Mouse (Mus musculus) ovary, postnatal 10 days (tissue): ENCODE measurements around the gene Gtsf2.
"Not testable (repeated sequence)": the region's sequence is repeated elsewhere in the genome, so short reads cannot be mapped to it uniquely, and the experiment has no call there.

Source experiments
- DNase-seq: peaks from one replicate; pipeline ENCODE4 v3.0.0; 2022; ENCODE audit warnings: low spot score

Gene Gtsf2

DNA sequence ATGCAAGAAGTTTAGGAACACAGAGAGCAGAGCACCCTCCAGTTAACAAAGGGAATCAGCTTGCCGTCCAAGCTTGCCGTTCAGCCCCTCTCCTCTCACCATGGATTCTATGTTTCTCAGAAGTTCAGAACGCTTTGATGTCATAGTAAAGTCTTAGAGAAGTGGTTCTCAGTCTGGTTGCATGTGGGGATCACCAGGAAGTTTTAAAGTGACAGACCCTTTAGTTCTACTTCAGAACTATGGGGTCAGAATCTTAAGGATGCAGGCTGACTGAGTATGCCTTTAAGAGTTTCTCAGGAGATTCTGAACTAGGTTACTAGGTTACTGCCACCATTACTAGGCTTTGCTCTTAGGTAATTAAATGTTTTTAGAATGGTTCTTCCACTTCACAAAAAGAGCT, at the start of gene Gtsf2:
Gtsf2 (minus strand) TSS at position 101 of the 400 bp plus-strand sequence.
- DNase-seq = no peak

GRCm38 (mm10) chr15:103496204-103497140, 48.2 kb upstream of the Gtsf2 start:
- DNase-seq = no peak

DNA sequence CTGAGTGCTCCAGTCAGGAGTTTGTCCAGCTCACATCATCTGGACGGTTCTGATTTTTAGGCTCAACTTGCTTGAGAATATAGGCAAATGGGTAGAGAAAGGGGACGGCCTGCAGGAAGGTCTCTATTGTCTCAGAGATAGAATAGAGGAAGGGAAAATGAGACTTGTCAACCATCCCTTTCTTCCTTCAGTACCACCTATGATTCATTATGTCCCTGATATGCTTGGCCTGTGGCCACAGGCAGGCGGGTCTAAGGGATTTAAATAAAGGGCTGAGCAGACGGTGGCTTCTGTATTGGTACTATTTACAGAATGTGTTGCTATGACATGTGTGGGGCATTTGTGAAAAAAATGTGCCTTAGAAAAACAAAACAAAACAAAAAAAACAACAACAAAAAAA, 40.1 kb upstream of the Gtsf2 start:
- DNase-seq = no peak

DNA sequence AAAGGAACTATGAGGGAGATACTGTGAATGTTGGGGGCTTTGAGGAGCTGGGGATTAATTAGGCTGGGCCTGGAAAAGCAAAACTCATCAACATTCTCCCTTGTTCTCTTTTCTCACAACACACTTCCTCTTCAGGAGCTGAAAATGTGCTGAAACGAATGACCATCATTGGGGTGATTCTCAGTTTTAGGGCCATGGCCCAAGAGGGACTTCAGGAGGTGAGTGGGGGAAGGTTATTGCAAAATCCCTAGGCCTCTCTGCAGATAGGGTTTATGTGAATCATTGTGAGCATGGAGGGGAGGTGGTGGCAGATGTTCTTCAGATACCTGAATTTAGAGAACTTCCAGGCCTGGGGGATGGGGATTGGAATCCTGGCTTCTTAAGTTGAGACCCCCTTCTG, 38.4 kb upstream of the Gtsf2 start:
- DNase-seq = no peak

GRCm38 (mm10) chr15:103485106-103485505, 36.8 kb upstream of the Gtsf2 start:
- no peak for DNase-seq

DNA sequence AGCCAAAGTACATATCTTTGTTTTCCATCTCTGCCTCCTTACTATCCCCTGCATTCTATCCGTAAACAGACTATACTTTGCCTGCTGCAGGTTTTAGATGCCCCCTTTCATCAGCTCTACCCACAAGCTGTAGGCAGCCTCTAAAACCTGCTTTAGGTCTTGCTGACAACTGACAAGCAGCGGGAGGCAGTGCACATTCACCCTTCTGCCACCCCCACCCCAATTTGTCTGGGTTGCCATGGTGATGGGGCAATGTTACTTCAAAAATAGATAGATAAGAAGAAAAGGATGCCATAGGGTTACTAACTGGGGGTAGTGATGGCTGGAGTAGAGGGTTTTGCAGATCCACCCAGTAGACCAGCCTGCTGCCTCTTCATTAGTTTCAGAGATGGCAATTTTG, 36.2 kb upstream of the Gtsf2 start:
- no peak for DNase-seq

DNA sequence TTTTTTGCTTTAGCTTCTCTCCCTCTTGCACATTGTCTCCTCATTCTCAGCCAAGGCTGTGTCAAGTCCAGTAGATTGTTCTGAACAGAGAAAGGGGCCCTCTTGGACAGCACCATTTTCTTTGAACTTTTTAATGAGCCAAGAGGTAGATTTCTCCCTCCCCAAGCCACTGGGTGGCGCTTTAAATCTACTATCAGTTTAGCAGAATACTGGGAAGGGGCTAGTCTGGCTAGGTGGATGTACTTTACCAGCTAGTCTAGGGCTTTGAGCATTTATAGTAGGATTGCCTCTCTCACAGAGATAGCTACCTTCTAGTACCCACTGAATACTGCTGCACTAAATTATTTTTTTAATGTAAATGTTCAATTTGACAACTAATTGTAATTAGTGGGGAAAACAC, 34.2 kb upstream of the Gtsf2 start:
- no peak for DNase-seq

DNA sequence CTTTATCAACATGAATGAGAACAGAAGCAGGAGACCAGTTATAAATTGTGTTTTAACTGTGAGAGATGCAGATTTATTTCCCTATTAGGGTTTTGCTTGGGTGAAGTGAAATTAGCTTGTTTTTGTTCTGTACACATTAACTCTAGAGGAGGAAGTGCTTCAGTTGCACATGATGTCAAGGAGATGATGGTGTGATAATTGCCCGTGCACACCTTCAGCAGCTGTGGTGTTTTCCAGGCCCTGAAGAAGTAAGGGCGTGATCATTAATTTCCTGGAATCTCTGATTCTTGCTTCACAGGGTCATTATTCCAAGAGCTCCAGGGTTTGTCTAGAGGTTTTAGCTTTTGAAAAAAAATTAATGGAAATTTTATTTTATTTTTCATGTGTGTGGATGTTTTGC, 31.9 kb upstream of the Gtsf2 start:
- DNase-seq = no peak

GRCm38 (mm10) chr15:103479080-103479606, 30.9 kb upstream of the Gtsf2 start:
- DNase-seq = no peak

GRCm38 (mm10) chr15:103473769-103474168, 25.5 kb upstream of the Gtsf2 start:
- no peak for DNase-seq

DNA sequence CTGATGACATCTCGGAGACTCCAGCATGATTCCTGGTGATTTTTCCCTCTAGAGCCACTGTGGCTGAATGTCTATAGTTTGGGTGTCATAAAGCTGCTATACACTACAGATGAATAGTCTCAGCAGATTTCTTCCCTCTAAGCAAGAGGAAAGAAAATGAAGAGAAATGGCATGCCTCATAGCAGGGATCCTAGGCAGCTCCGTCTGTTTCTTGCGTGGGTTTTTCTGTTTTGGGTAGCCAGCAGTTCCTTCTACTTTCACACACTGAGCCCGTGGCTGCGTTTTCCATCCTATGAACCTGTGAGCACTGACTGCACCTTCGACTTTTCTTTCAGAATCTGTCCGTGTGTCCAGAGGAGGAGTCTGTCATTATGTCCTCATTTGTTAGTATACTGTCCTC, 24.9 kb upstream of the Gtsf2 start:
- DNase-seq = no peak

DNA sequence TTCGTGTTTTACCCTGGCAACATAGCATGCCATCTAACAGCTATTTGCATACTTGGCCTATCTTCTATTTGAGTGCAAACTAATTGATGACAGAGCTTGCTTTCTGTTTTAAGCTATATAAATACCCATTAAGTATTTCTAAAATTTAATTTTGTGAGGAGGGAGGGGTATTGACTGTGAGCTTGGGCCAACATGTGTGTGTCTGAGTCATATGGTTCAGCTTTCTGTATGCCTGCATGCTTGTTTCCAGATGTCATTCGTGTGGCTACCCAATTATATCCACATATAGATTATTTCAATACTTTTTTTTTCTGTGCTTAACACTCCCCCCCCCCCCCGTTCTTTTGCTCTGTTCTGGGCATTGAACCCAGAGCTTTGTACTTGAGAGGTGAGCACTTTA, 24.0 kb upstream of the Gtsf2 start:
- no peak for DNase-seq

DNA sequence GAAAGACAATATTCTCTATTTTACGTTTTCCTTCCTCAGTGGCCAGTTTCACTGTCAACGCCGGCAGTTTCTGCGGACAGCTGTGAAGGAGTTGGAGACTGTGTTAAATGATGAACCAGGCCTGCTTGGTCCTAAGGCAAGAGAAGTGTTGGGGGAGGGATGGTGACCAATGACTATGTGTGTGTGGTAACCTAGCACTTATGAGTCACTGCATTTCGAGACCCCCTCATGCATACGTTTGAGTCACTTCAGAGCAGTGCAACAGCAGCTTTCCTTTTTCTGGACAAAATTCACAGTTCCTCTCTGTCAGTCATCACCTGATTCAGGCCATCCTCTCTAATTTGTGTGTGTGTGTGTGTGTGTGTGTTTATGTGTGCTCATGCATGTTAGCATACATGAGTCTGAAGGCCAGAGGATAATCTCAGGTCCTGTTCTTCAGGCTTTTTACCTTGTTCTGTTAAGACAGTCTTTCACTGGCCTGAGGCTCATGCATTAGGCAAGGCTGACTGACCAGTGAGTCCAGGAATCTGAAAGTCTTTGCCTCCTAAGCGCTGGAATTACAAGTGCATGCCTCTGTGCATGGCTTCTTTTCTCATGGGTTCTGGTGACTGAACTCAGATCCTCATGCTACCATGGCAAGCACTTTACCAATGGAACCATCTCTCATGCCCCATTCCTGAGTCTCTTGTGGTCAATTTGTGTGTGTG, 23.4 kb upstream of the Gtsf2 start:
- DNase-seq = no peak

- DNase-seq = no peak
Observed at GRCm38 (mm10) chr15:103462539-103463261, 14.4 kb upstream of the Gtsf2 start.

- DNase-seq = no peak
Observed at GRCm38 (mm10) chr15:103454449-103454848, 6.2 kb upstream of the Gtsf2 start.

- DNase-seq = no peak
Observed at GRCm38 (mm10) chr15:103453551-103454218, 5.4 kb upstream of the Gtsf2 start, which contains the start of gene Nckap1l. Gene Nckap1l (plus strand): TSS chr15:103453794.

DNA sequence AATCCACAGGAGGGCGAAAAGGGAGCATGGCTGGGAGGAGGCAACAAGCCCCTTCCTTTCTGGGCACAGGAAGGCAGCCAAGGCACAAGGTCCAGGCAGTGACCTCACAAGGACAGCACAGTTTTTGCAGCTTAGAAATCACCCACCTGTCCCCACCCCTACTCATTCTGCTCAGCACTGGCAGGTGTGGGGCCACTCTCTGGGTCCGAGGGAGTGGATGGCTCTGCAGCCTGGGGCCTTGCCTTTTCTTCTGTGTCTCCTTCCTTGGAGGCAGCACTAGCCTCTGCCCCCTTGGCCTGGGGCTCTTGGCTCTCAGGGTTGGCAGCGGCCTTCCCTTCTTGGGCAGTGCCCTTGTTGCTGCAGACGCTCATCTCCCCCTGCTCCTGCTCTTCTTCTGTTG, 2.3 kb downstream of the Gtsf2 start:
- not testable (repeated sequence) for DNase-seq

DNA sequence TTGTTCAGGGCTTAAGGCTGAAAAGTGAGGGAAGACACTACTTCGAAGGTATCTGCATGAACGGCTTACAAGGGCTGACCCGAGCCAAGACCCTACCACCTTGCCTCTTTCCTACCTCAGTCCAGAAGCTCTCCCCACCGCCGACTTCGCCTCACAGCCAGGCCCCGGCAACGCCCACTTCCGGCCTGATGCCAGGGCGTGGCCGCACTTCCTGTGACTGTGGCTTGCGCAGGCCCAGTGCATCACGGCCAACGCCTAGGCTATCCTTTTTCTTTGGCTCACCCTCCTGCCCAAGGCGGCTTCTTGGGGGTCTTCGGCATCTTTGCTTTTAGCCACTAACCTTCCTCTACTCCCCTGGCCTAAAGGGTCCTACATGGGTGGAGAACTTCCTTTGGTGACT, 18.0 kb downstream of the Gtsf2 start, which contains the start of gene Gtsf1:
Gtsf1 (minus strand) TSS at position 230 of the 400 bp plus-strand sequence.
- DNase-seq = no peak

DNA sequence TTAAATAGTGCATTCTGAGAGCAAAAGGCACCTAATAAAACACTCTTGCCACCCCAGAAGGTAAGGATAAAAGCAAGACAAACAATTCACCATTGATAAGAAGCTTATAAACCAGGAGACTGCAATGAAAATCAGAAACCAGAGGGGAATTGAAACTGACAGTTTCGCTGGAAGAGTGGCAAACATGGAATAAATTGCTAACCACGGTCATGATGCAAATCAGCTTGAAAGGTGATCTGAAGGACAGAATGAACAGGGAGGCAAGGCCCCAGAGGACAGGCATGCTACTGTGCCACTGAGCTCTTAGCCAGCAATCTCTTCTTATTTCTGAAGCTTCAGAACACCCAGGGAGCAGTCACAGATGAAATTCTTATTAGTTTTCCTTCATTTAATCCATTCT, 21.3 kb downstream of the Gtsf2 start:
- DNase-seq = no peak

DNA sequence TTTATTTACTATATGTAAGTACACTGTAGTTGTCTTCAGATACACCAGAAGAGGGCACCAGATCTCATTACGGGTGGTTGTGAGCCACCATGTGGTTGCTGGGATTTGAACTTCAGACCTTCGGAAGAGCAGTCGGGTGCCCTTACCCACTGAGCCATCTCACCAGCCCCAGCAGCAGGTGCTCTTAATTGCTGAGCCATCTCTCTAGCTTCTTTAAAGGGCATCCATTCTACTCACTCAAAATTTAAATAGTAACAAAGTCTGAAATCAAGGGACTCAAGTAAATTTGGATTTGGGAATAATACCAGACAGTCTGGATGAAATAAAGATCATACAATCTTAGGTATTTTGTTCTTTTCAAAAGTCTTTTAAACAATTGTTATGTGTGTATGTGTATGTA, 42.7 kb downstream of the Gtsf2 start:
- DNase-seq = not testable (repeated sequence)

GRCm38 (mm10) chr15:103401361-103401760, 46.9 kb downstream of the Gtsf2 start:
- no peak for DNase-seq

GRCm38 (mm10) chr15:103393577-103393976, 54.7 kb downstream of the Gtsf2 start:
- no peak for DNase-seq
